Mouse (Mus musculus) hindbrain, embryonic 14.5 days (tissue): ENCODE data around the gene Cln5. TPM values are rescaled to one million over a fixed set of nuclear protein-coding genes. Genes with fewer than 3 reads are reported as not detected.

Source experiments
- ATAC-seq: fragments of 200-750 bp; cut with Nextera tagmentation; 2 replicates; pipeline ENCODE4 v1.8.0; 2017; ENCODE audit warnings: moderate number of reproducible peaks, mild to moderate bottlenecking, moderate TSS enrichment, moderate library complexity; ENCODE audit not compliant: low FRiP score
- DNase-seq: peaks from one replicate; pipeline ENCODE4 v3.0.0-alpha.2; 2015; ENCODE audit warnings: low spot score
- H3K27ac ChIP-seq: fragments of 300-500 bp; sonication (generic); 2 replicates; pipeline ENCODE4 v1.5.1; 2014; ENCODE audit warnings: mild to moderate bottlenecking, moderate library complexity
- H3K27me3 ChIP-seq: fragments of 300-500 bp; sonication (generic); 2 replicates; pipeline ENCODE4 v1.6.1; 2014; ENCODE audit warnings: mild to moderate bottlenecking, low read length, mixed read lengths; ENCODE audit not compliant: control insufficient read depth, insufficient read depth
- H3K36me3 ChIP-seq: fragments of 300-500 bp; sonication (generic); replicated peaks from 2 replicates; pipeline ENCODE4 v1.6.1; 2014; ENCODE audit not compliant: control insufficient read depth, insufficient read depth
- H3K4me1 ChIP-seq: fragments of 300-500 bp; sonication (generic); replicated peaks from 2 replicates; pipeline ENCODE4 v1.6.1; 2014; ENCODE audit warnings: antibody characterized with exemption, low read length, mixed read lengths; ENCODE audit not compliant: control insufficient read depth, insufficient read depth
- H3K4me2 ChIP-seq: fragments of 300-500 bp; sonication (generic); replicated peaks from 2 replicates; pipeline ENCODE4 v1.6.1; 2014; ENCODE audit warnings: mild to moderate bottlenecking, moderate library complexity
- H3K4me3 ChIP-seq: fragments of 300-500 bp; sonication (generic); replicated peaks from 2 replicates; pipeline ENCODE4 v1.5.1; 2014; ENCODE audit warnings: mild to moderate bottlenecking, low read length
- H3K9ac ChIP-seq: fragments of 300-500 bp; sonication (generic); 2 replicates; pipeline ENCODE4 v1.6.1; 2014
- H3K9me3 ChIP-seq: fragments of 300-500 bp; sonication (generic); 2 replicates; pipeline ENCODE4 v1.6.1; 2016; ENCODE audit warnings: low read length; ENCODE audit not compliant: control insufficient read depth
- WGBS: fragments of 180-500 bp; shearing (Covaris S2); extraction: QIAGEN DNeasy Blood & Tissue Kit; methylation state at CpG from one replicate; pipeline ENCODE4 v1.1.7; 2014; 5-methylcytosine and 5-hydroxymethylcytosine counted together
- polyA plus RNA-seq: library from polyadenylated mRNA; unstranded; fragments of >200 nt; fragmentation: Nextera tagmentation; extraction: Ambion mirVana; gene quantifications from 2 replicates; pipeline ENCODE4 v1.2.1, GENCODE M21; 2014

Cln5 gene
- 14.7 and 17.0 TPM in 2 replicates for polyA plus RNA-seq

DNA sequence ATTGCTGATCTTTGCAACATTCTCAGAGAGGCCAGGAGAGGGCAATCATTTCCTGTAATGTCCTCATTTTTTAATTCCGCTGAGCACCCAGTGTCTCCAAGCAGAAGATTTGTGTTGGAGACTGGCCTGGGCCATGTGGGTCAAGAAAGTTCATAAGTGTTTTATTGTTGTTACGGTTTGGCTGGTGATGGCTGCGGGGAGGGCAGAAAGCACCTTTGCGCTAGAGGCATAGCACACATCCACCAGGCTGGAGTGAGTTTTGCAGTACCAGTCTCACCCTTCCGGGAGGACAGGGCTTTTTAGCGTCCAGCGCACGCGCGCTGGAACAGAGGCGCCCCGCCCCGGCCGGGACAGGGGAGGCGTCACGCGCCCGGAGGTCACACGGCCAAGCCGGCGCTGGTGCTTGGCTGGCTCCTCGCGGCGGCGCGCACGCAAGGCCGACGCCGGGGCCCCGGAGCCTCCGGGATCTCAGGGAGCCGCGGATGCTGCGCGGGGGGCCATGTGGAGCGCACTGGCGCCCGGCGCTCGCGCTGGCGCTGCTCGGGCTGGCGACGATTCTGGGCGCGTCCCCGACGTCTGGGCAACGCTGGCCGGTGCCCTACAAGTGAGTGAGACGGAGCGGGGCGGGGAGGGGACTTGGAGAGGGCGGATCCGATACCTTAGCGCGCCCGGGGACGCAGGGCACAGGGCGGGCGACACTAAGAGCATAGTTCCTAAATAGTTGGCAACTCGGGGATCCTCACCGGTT is at the start of gene Cln5:
Cln5 (plus strand) TSS at position 353 of the 748 bp plus-strand sequence.
- peak within 1 kb of the TSS; percentile 69 for H3K4me3 ChIP-seq
- H3K4me2 ChIP-seq: peak within 1 kb of the TSS; percentile 69
- no peaks in the 10 kb centered on the region for H3K27me3 ChIP-seq
- WGBS: under 1% methylated on average over 65 of the region's 65 CpGs
- peaks cover 7% of the 10 kb centered on the region for H3K4me1 ChIP-seq
- DNase-seq (peak; percentile 93), ATAC-seq (peak; percentile 96)
- H3K9me3 ChIP-seq: no peaks in the 10 kb centered on the region
- H3K27ac ChIP-seq: peak within 1 kb of the TSS; percentile 75
- H3K36me3 ChIP-seq: peaks cover 11% of the 10 kb centered on the region; the same call in 1 of the 2 replicates
- peak within 1 kb of the TSS; percentile 73 for H3K9ac ChIP-seq

DNA sequence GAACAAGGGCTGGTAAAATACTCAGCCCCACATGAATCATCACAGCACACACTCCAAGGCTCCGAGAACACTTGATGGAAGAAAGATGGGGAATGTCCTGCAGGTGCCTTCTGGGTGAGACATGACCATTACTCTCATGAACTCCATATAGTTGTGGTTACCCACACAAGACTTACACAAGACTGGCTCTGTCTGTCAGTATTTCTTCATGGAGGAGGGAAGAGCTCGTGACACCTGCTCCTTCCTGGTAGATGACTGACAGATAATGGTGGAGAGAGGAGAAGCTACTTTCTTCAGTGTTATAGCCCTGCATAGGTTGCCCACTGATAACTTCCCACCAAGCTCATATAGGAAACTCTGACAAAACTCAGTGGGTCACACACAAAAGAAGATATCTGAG is 40.8 kb upstream of the Cln5 start:
- 91% methylated on average over 2 of the region's 2 CpGs for WGBS
- Histone ChIP-seq H3K4me1 (no peaks in the 10 kb centered on the region), H3K27ac (no peak overlapping the region), H3K4me2 (no peak overlapping the region), H3K4me3 (no peak overlapping the region), H3K9me3 (no peaks in the 10 kb centered on the region), H3K9ac (no peak overlapping the region), H3K27me3 (no peaks in the 10 kb centered on the region), H3K36me3 (no peaks in the 10 kb centered on the region)
- DNase-seq: no peak
- no peak for ATAC-seq

DNA sequence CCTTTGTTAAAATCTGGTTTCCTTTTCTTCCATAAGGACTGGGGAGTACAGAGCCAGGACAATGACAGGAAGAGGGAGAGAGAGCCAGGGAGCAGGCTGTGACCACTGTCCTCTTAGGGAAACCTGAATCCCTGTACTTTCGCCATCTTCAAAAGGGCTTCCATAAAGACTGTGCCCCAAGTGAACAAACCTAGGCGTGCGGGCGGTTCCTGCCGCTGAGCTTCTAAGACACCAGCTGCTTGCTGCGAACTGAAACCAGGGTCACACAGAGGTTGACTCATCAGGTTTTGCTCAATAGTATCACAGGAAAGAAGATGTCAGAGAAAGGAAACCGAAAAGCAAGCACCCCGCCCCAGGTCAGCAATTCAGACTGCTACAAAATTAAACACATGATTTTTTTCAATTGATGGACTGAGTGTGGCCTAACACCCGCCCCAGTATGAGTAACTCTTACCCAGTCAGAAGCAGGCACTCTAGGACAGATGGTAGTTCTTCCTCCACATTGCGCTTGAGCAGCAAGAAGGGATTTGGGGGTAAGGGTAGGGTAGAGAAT is 36.7 kb upstream of the Cln5 start:
- H3K9ac ChIP-seq: no peak overlapping the region
- no peaks in the 10 kb centered on the region for H3K9me3 ChIP-seq
- DNase-seq (no peak), ATAC-seq (no peak)
- H3K4me2 ChIP-seq: no peak overlapping the region
- no peaks in the 10 kb centered on the region for H3K4me1 ChIP-seq
- H3K36me3 ChIP-seq: no peaks in the 10 kb centered on the region
- H3K27ac ChIP-seq: no peak overlapping the region
- H3K4me3 ChIP-seq: no peak overlapping the region
- no peaks in the 10 kb centered on the region for H3K27me3 ChIP-seq
- 79% methylated on average over 10 of the region's 10 CpGs for WGBS

- H3K27ac ChIP-seq: no peak overlapping the region
- WGBS: 88% methylated on average over 9 of the region's 9 CpGs
- DNase-seq (no peak), ATAC-seq (no peak)
- H3K4me2 ChIP-seq: no peak overlapping the region
- no peaks in the 10 kb centered on the region for H3K36me3 ChIP-seq
- no peak overlapping the region for H3K9ac ChIP-seq
- H3K4me1 ChIP-seq: no peaks in the 10 kb centered on the region
- no peaks in the 10 kb centered on the region for H3K9me3 ChIP-seq
- H3K4me3 ChIP-seq: no peak overlapping the region
- H3K27me3 ChIP-seq: no peaks in the 10 kb centered on the region
These were observed 35.9 kb upstream of the Cln5 start for GRCm38 (mm10) chr14:103034076-103034475.

DNA sequence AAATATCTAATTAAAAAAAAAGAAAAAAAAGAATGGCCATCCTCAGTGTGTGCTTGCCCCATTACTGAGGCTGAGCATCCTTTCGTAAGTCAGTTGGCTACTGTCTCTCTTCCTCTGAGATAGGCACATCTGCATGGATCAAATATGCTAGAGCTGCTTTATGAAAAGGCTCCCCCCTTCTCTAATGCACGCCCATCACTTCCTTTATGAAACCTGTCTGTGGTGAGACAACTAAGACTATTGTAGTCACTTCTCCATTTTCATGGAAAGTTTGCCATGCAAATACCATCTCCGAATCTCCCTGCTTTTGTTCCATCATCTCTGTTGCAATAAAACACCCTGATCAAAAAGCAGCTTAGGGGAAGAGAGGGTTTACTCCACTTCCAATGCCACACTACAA is 33.0 kb upstream of the Cln5 start:
- no peak for ATAC-seq
- Histone ChIP-seq H3K4me3 (no peak overlapping the region), H3K4me1 (no peaks in the 10 kb centered on the region), H3K9ac (no peak overlapping the region), H3K27ac (no peak overlapping the region), H3K9me3 (no peaks in the 10 kb centered on the region), H3K27me3 (no peaks in the 10 kb centered on the region), H3K4me2 (no peak overlapping the region), H3K36me3 (no peaks in the 10 kb centered on the region)
- no peak for DNase-seq
- 84% methylated on average over 3 of the region's 3 CpGs for WGBS

- H3K36me3 ChIP-seq: no peaks in the 10 kb centered on the region
- H3K4me3 ChIP-seq: no peak within 1 kb of the TSS
- no peak within 1 kb of the TSS for H3K4me2 ChIP-seq
- ATAC-seq (no peak), DNase-seq (no peak)
- 74% methylated on average over 2 of the region's 2 CpGs for WGBS
- H3K27ac ChIP-seq: no peak within 1 kb of the TSS
- H3K27me3 ChIP-seq: no peaks in the 10 kb centered on the region
- no peaks in the 10 kb centered on the region for H3K9me3 ChIP-seq
- no peaks in the 10 kb centered on the region for H3K4me1 ChIP-seq
- no peak within 1 kb of the TSS for H3K9ac ChIP-seq
These were observed 23.3 kb upstream of the Cln5 start, which contains the start of gene Acod1 for GRCm38 (mm10) chr14:103046677-103047076. Gene Acod1, plus strand, starts transcription at chr14:103046977.

- H3K27ac ChIP-seq: no peak overlapping the region
- no peak overlapping the region for H3K4me3 ChIP-seq
- WGBS: 92% methylated on average over 11 of the region's 11 CpGs
- no peaks in the 10 kb centered on the region for H3K4me1 ChIP-seq
- H3K36me3 ChIP-seq: no peaks in the 10 kb centered on the region
- ATAC-seq (no peak), DNase-seq (no peak)
- H3K9ac ChIP-seq: no peak overlapping the region
- H3K27me3 ChIP-seq: no peaks in the 10 kb centered on the region
- H3K4me2 ChIP-seq: no peak overlapping the region
- no peaks in the 10 kb centered on the region for H3K9me3 ChIP-seq
These were observed 21.5 kb upstream of the Cln5 start for GRCm38 (mm10) chr14:103048292-103049086.

- no peaks in the 10 kb centered on the region for H3K9me3 ChIP-seq
- no peaks in the 10 kb centered on the region for H3K36me3 ChIP-seq
- H3K9ac ChIP-seq: no peak overlapping the region
- ATAC-seq: peak; percentile 69; the same call in 1 of the 2 replicates
- no peaks in the 10 kb centered on the region for H3K27me3 ChIP-seq
- H3K27ac ChIP-seq: no peak overlapping the region
- no peaks in the 10 kb centered on the region for H3K4me1 ChIP-seq
- H3K4me2 ChIP-seq: no peak overlapping the region
- H3K4me3 ChIP-seq: no peak overlapping the region
- DNase-seq: peak; percentile 45
- WGBS: 37% methylated on average over 8 of the region's 8 CpGs
These were observed 18.8 kb upstream of the Cln5 start for GRCm38 (mm10) chr14:103051159-103051769.

GRCm38 (mm10) chr14:103054731-103055130 is 15.3 kb upstream of the Cln5 start:
- H3K36me3 ChIP-seq: no peaks in the 10 kb centered on the region
- DNase-seq: no peak
- H3K4me2 ChIP-seq: no peak overlapping the region
- no peak overlapping the region for H3K4me3 ChIP-seq
- WGBS: 88% methylated on average over 13 of the region's 13 CpGs
- H3K4me1 ChIP-seq: no peaks in the 10 kb centered on the region
- ATAC-seq: no peak
- no peak overlapping the region for H3K27ac ChIP-seq
- no peaks in the 10 kb centered on the region for H3K27me3 ChIP-seq
- H3K9ac ChIP-seq: no peak overlapping the region
- no peaks in the 10 kb centered on the region for H3K9me3 ChIP-seq
